Mouse (Mus musculus): ENCODE results near the gene Col25a1. TPM values are rescaled to one million over a fixed set of nuclear protein-coding genes. Genes with fewer than 3 reads are reported as not detected.

The Col25a1 gene
- polyA plus RNA-seq, 1 experiment, result 10.1 TPM

DNA sequence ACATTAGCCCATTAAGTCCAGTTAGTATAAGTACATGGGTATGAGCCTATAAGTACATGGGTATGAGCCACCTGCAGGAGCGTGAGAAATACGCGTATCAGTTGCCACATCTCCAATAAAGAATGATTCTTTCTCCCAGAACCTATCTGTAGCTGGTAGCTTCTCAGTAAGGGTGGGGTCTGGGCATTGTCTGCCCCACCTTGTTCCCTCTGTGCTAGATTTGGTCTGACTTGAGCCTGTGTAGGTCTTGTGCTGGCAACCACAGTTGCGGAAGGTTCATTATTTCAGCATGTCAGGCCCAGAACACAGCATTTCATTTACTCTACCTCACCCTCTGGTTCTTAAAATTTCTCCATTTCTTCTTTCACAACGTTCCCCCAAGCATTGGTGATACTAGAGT is 250.4 kb downstream of the Col25a1 start:
- DNase-seq (ENCODE audit: low read depth), result no peak
- TF ChIP-seq CTCF (IDR thresholded peaks at IDR 0.05; ENCODE audit: borderline replicate concordance, extremely low read depth, insufficient read depth, insufficient read length), result no peak
- TF ChIP-seq POLR2A (IDR thresholded peaks at IDR 0.05; ENCODE audit: borderline replicate concordance, extremely low read depth, insufficient read depth, insufficient read length, poor library complexity, severe bottlenecking), result no peak

DNA sequence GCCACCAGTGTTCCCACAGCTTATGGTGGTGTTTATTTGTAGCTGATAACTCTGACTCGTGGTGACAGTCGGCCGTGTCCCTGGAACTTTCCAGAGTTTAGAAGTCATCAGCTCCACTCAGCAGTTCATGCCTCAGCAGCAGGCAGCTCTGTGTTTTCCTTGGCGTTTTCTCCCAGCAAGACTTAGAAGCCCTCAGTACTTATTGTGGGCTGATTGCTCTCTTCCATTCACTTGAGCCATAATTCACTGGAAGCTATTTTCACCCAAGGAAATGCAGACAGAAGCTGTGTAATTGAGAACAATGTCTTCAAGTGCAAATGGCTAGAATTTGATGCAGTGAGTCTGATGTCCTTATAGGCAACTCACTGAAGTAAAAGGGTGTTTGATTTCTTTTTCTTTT is 254.6 kb downstream of the Col25a1 start:
- TF ChIP-seq CTCF (IDR thresholded peaks at IDR 0.05; ENCODE audit: borderline replicate concordance, extremely low read depth, insufficient read depth, insufficient read length) (no peak), POLR2A (IDR thresholded peaks at IDR 0.05; ENCODE audit: borderline replicate concordance, extremely low read depth, insufficient read depth, insufficient read length, poor library complexity, severe bottlenecking) (no peak)
- peak; percentile 41 for DNase-seq (ENCODE audit: low read depth)

DNA sequence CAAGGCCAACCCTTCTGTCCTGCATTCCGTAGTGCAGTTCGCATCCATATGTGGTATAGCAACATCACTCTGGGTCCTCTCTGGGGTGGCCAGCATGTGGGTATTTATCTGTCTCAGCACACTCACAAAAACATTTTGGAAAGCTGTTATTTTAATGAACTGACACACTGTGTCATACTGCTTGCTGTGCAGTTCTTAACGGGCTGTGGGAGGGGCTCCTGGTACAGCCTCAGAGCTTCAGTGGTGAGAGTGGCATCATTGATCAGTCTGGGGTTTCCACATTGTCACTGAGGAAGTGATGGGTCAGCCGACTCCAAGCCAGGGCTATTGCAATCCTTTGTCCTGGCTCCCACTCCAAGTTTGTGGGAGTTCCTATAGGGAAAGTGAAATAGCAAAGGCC is 255.9 kb downstream of the Col25a1 start:
- DNase-seq (ENCODE audit: low read depth), result no peak
- TF ChIP-seq POLR2A (IDR thresholded peaks at IDR 0.05; ENCODE audit: borderline replicate concordance, extremely low read depth, insufficient read depth, insufficient read length, poor library complexity, severe bottlenecking), result no peak
- TF ChIP-seq CTCF (IDR thresholded peaks at IDR 0.05; ENCODE audit: borderline replicate concordance, extremely low read depth, insufficient read depth, insufficient read length), result no peak

DNA sequence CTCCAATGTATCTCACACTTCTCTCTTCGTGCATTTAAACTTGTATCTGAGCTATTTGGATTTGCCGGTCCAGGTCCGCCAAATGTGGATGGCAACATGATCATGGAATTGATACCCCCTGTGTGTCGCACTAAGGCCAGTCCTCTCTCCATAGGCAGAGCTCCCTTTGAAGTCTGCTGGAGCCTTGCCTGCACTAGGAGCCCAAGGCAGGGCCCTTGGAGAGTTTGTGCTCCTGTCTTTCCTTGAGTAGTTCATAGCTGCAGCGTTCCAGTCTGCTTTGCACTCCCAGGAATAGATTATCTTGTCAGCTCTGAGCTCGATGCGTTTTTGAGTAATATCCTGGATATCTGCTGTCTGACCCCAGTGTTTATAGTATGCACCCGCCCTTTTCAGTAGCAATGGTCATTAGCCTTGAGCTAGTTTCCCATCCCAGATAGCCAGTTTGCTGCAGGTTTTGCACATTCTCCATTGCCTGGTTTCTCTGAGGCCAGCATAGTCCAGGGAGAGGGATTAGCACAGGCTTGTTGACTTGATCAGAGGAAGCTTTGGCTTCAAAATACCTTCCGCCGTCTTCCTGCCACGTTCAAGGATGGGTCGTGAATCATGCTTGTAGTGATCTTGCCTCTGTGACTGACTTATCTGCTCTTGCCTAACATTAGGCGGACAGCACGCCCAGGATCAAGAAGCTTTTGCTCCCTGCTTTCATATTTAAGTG is 258.1 kb downstream of the Col25a1 start:
- no peak for TF ChIP-seq CTCF (IDR thresholded peaks at IDR 0.05; ENCODE audit: borderline replicate concordance, extremely low read depth, insufficient read depth, insufficient read length)
- no peak for TF ChIP-seq POLR2A (IDR thresholded peaks at IDR 0.05; ENCODE audit: borderline replicate concordance, extremely low read depth, insufficient read depth, insufficient read length, poor library complexity, severe bottlenecking)
- DNase-seq (ENCODE audit: low read depth), result no peak

DNA sequence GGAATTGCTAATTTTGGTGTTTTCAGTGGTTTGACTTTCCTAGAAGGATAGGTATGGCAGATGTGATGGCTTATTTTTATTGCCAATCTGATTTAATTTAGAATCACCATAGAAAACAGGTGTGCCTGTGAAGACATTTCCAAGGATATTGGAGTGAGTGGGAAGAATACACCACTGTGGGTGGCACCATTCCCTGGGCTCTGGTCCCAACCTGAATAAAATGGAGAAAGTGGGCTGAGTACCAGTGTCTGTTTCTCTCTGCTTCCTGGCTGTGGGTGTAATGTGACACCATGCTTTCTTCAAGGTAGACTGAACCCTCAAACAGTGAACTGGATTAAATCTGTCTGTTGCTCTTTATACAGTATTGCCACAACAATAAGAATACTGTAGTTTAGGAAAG is 265.3 kb downstream of the Col25a1 start:
- TF ChIP-seq POLR2A (IDR thresholded peaks at IDR 0.05; ENCODE audit: borderline replicate concordance, extremely low read depth, insufficient read depth, insufficient read length, poor library complexity, severe bottlenecking) (no peak), CTCF (IDR thresholded peaks at IDR 0.05; ENCODE audit: borderline replicate concordance, extremely low read depth, insufficient read depth, insufficient read length) (no peak)
- no peak for DNase-seq (ENCODE audit: low read depth)

DNA sequence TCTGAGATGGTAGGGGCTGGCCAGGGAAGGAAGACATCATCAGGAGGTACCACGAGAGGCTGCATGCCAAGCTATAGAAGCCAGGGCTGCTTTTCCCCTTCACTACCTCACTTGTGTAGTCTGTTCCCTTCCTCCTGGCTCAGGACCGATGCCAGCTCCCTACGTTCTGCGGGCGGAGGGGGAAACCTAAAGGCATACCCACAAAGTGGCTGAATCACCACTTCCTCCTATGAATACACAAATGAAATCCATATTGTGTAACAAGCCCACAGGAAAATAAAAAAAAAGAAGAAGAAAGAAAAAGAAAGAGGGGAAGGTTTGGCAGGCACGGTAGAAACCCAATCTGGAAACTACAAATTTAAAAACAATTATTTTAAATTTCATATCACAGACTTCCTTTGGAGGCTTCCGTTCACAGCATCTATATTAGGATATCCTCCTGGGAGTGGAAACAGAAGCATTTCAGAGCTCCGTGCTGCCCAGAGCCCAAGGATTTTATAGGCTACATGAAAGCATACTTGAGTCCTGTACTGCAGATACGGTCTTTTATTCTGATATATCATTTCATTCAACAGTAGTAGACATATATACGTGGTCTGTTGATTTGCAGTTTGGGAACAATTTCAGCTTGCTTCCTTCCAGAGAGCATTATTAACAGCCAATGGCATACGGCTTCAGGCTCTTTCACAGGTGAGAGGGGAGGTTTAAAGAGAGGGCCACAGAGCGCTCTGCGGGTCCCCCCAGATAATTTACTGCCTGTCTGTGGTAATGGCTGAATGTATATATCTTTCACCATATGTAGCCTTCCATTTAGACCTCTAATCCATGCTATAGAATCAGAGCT is 269.6 kb downstream of the Col25a1 start:
- no peak for TF ChIP-seq POLR2A (IDR thresholded peaks at IDR 0.05; ENCODE audit: borderline replicate concordance, extremely low read depth, insufficient read depth, insufficient read length, poor library complexity, severe bottlenecking)
- TF ChIP-seq CTCF (IDR thresholded peaks at IDR 0.05; ENCODE audit: borderline replicate concordance, extremely low read depth, insufficient read depth, insufficient read length), result no peak
- peak; percentile 9 for DNase-seq (ENCODE audit: low read depth)

DNA sequence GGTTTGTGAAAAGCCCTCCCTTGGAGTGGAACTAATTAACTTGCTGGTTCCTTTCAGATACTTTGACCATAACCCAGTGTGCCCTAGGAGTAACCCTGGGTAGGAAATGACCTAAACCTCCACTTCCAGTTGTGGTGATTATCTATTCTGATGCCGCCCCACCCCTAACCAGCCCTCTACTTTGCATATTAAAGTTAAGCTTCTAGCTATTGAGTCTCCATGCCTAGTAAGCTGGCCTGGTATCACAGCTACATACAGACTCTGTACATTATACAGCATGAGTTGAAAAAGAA is 270.2 kb downstream of the Col25a1 start:
- TF ChIP-seq POLR2A (IDR thresholded peaks at IDR 0.05; ENCODE audit: borderline replicate concordance, extremely low read depth, insufficient read depth, insufficient read length, poor library complexity, severe bottlenecking) (no peak), CTCF (IDR thresholded peaks at IDR 0.05; ENCODE audit: borderline replicate concordance, extremely low read depth, insufficient read depth, insufficient read length) (no peak)
- no peak for DNase-seq (ENCODE audit: low read depth)

DNA sequence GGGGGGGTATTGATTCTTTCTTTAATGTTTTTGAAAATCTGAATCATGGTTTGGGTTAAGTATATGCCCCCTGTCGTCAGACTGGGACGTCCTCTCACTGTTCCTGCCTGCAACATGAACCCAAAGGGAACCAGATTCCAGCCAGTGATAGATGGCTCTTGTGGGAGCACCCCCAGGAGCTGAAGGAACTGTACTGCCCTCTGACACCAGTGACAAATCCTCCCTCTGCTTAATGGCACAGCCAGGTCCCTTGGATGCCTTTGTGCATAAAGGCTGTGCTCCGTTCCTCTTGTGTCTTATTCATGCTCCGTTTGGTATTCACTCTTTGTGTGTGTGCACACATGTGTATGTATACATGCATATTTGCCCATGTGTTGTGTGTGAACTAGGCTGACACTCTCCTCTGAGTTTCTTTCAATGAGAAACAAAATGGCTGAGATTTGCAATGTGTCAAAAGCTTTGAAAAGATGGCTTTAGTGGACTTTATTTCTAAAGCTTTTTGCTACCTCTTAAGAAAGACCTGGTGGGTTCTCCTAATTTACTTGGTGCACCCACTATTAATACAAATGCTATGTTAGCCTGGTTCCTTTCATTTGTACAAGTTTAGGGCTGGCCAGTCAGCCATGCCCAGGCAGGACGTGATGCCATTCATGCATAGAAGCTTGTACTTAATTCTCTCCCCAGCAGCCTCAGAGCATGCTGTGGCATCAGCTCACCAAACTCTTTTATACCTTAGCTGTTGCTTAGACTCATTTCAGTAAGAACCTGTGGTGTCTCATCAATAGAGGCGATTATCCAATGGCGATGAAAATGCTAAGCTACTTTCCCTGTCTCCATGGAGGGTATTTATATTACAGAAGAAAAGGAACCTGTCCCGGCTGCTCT is 273.5 kb downstream of the Col25a1 start:
- peak; percentile 70 for DNase-seq (ENCODE audit: low read depth)
- no peak for TF ChIP-seq CTCF (IDR thresholded peaks at IDR 0.05; ENCODE audit: borderline replicate concordance, extremely low read depth, insufficient read depth, insufficient read length)
- TF ChIP-seq POLR2A (IDR thresholded peaks at IDR 0.05; ENCODE audit: borderline replicate concordance, extremely low read depth, insufficient read depth, insufficient read length, poor library complexity, severe bottlenecking), result no peak

DNA sequence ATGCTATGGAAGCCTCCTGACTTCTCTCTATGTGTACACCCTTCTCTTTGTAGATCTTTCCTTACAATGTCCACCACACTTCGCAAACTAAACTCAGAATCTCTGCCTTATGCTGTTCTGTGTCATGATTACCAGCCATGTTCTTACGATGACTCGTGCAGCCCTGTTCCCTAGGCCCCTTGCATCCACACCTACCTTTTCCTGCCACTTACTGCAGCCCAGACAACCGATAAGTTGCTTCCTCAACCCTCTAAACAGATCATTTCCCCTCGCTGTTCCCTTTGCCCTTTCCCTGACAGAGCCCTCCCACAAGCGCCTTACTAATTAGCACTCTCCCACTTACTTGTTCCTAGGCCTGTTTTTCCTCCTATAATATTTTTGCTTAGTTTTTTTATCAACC is 275.9 kb downstream of the Col25a1 start:
- TF ChIP-seq POLR2A (IDR thresholded peaks at IDR 0.05; ENCODE audit: borderline replicate concordance, extremely low read depth, insufficient read depth, insufficient read length, poor library complexity, severe bottlenecking), result no peak
- no peak for TF ChIP-seq CTCF (IDR thresholded peaks at IDR 0.05; ENCODE audit: borderline replicate concordance, extremely low read depth, insufficient read depth, insufficient read length)
- DNase-seq (ENCODE audit: low read depth), result no peak

DNA sequence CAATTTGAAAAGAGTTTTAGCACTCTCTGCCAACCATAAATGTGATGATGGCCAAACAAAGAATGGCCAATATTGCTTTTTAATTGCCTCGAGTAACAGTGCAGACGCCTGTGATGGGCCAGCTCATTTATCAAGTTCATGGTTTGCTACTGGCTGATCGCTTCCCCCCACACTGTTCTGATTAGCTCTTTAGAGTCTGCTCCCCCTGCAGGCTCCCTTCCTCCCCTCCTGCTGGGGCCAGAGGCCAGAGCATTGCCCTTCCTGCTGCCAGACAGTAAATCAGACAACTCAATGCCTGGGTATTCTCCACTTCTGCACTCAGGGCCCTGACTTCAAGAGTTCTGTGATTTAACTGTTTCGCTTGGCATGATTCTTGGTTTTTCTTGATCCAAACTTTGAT is 281.9 kb downstream of the Col25a1 start:
- TF ChIP-seq POLR2A (IDR thresholded peaks at IDR 0.05; ENCODE audit: borderline replicate concordance, extremely low read depth, insufficient read depth, insufficient read length, poor library complexity, severe bottlenecking) (no peak), CTCF (IDR thresholded peaks at IDR 0.05; ENCODE audit: borderline replicate concordance, extremely low read depth, insufficient read depth, insufficient read length) (no peak)
- DNase-seq (ENCODE audit: low read depth), result peak; percentile 46

DNA sequence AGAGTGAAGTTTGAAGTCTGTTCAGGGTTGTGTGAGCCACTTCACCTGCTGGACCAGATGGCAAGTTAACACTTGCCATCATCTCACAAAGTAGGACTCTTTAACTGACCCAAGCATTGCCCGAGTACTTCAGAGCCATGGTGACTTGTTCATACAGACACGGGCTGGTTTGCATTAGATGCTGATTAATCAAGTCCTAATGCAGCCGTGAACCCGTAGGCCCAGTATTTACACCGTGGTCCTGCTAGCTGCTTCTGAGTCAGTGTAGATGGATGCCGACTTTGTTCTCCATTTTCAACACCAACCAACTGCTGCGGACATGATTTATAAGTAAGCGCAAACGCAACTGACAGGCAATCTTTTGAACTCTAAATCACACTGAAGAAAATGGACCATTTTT is 287.6 kb downstream of the Col25a1 start:
- TF ChIP-seq POLR2A (IDR thresholded peaks at IDR 0.05; ENCODE audit: borderline replicate concordance, extremely low read depth, insufficient read depth, insufficient read length, poor library complexity, severe bottlenecking), result no peak
- no peak for TF ChIP-seq CTCF (IDR thresholded peaks at IDR 0.05; ENCODE audit: borderline replicate concordance, extremely low read depth, insufficient read depth, insufficient read length)
- no peak for DNase-seq (ENCODE audit: low read depth)
